Mouse (Mus musculus) testis, adult 2 months (tissue): ENCODE data around the gene Wnt6.

ENCODE experiments used
- CTCF ChIP-seq: fragments of 200-500 bp; IDR thresholded peaks from 2 replicates; pipeline ENCODE4 v1.5.1; 2012; ENCODE audit warnings: low read depth, mild to moderate bottlenecking, inconsistent platforms, low read length, moderate library complexity; ENCODE audit not compliant: control insufficient read depth, insufficient read depth, insufficient replicate concordance
- POLR2A ChIP-seq: fragments of 200-500 bp; IDR thresholded peaks from 2 replicates; pipeline ENCODE4 v1.6.1; 2012; ENCODE audit warnings: low read depth, mild to moderate bottlenecking, inconsistent platforms, low read length, moderate library complexity; ENCODE audit not compliant: control insufficient read depth

DNA sequence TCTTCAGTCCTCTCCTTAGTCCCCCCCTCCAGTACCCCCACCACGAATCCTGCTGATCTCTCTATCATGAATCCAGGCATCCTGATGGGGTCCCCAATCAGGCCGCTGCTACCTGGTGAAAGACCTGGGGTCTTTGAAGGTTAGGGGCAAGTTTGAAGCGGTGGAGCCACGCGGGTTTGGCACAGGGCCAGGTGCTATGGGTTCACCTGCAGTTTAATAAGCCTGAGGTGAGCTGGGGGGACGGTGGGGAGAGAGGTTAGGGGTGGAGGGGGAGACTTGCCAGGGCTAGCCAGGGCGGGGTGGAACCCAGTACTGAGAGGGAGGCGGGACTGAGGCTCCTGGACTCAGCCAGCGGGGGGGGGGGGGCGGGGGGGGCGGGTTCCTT, 23.4 kb downstream of the Wnt6 start:
- TF ChIP-seq POLR2A (no peak), CTCF (no peak)
